Mouse (Mus musculus): ENCODE results near the gene Crygs. TPM values are rescaled to one million over a fixed set of nuclear protein-coding genes. Genes with fewer than 3 reads are reported as not detected.

The Crygs gene
- not detected for total RNA-seq (2021)
- long read RNA-seq, experiment 1, partial matches to known transcripts = 0 of 1 reads
- long read RNA-seq, experiment 1, other reads (novel, unspliced or antisense) = 1 of 1 reads
- long read RNA-seq, experiment 2 = 0 reads

DNA sequence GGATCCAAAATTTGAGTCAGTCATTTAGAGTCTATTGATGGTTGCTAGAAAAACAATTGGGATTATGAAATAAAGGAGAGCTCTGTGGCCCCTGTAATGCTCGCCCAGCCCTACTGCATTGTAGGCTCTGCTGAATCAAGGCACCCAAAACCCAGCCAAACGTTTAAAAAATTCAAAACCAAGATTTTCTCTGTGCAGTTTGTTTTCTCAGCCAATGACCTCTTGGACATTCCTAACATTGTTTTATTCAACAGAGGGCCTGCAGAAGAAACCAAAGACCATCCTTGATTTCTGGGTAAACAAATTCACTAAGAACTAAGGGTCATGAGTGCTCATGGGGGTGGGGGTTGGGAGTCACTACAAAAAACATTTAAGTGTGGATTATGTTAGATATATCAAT lies at the start of gene Crygs:
Crygs (minus strand) TSS at position 101 of the 400 bp plus-strand sequence.
- DNase-seq (ENCODE audit: low spot score in 2 of 2) = no peak

DNA sequence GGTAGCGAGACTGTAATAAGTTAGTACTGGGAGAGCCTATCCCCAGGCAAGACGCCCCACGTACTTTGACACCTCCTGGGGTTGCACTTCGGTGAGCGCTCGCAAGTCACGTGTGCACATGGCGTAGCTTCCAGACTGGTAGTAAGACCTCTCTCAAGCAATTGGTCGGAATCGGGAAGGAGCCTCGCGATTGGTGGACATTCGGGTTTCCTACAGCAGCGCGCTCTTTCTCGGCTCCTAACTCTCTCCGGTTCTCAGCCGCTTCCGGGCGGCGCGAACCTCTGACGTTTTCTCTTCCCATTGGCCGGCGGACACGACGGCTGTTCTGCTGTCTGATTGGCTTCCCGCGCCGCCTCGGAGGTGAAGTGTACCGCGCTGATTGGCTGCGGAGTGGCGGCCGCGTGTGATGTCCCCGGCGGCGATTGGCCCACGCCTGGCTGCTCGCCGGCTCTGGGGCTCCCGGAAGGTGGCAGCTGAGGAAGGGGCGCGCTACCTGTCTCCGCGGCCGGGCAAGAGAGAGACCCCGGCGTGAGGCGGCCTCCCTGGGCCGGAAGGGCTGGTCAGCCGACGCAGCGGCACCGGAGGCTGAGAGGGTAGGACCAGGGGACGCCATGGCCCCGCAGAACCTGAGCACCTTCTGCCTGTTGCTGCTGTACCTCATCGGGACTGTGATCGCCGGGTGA lies 46.2 kb upstream of the Crygs start, which contains the start of the genes Tbccd1 and Dnajb11:
Tbccd1 (minus strand) TSS at position 239 of the 683 bp plus-strand sequence.
Dnajb11 (plus strand) TSS at position 415 of the 683 bp plus-strand sequence.
- peak; percentile 98 to 100 for DNase-seq (ENCODE audit: low spot score in 2 of 2)

DNA sequence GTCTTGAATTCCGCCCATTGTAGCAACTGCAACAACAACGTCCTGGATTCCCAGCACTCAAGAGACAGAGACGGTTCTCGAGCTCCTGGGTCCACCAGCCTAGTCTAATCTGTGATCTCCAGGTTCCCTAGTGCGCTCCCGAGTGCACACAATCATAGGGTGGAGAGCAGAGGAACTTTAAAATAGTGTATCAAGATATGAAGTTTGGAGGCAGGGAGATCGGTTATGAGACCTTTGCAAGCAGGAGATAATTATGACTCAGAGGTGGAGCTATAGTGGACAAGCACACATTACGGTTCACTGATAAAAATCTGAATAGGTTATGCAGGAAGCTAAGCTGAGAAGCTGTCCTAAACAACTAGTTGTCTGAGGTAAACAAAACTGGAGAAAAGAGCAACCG lies 45.4 kb upstream of the Crygs start:
- no peak for DNase-seq (ENCODE audit: low spot score in 2 of 2)

DNA sequence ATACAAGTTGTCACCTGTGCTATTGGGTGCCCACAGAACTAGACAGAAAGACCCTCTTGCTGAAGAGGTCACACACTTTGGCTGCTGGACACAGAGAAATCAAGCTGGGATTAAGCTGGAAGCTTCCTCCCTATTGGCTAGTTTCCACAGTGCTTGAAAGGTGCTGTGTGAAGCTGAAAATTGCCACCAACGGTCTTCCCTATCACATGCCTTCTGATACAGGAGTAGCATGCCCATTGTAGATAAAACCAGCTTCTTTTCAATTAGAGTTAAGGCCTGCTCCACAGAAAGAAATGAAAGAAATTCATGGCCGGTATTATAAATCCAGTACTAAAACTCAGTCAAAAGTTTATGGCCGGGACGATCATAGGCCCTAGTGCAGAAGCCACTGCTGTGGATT lies 41.3 kb upstream of the Crygs start:
- no peak for DNase-seq (ENCODE audit: low spot score in 2 of 2)

DNA sequence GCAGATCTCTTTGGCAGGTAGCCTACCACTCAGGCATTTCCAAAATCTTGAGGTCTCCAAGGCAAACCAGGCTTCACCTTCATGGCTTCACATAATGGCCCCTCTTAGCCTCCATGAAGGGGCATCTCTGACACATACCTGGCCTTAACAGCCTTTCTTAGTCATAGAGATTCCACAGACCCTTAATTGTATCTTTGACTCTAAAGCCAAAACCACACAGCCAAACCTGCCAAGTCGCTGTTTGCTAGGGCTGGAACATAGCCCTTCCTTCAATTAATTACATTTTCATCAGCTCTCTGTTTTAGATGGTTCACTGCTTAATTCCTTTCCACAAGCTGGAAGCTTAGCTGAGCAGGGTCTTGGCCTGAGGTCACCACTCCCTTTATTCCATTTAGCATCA lies 37.0 kb upstream of the Crygs start:
- DNase-seq (ENCODE audit: low spot score in 2 of 2) = no peak

DNA sequence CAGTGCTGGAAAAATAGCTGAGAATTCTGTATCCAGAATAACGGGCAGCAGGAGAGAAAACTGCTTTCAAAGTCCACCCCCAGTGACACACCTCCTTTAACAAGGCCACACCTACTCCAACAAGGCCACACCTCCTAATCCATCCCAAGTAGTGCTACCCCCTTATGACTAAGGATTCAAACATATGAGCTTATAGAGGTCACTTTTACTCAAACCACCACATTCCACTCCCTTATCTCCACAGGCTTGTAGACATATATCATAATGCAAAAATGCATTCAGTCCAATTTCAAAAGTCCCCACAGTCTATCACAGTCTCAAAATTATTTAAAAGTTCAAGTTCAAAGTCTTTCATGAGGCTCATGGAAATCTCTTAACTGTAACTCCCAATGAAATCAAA lies 36.3 kb upstream of the Crygs start:
- no peak for DNase-seq (ENCODE audit: low spot score in 2 of 2)

DNA sequence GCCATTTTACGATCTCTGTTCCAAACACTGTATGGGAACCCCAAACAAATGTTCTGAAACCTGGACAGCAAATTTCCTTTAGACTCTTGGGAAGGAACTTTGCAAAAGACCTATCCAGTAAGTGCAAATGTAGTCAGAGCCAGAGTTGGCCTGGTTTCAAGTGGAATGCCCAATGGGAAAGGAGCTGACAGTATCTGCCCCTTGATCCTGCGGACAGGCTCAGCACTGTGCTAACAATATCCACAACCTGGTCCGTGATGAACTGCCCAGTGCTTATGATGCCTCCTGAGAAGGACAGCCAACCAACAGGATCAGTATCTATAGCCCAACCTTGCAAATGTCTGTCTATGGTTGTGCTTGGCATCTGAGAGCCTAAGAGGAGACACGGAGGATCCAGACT lies 34.1 kb upstream of the Crygs start:
- no peak for DNase-seq (ENCODE audit: low spot score in 2 of 2)

DNA sequence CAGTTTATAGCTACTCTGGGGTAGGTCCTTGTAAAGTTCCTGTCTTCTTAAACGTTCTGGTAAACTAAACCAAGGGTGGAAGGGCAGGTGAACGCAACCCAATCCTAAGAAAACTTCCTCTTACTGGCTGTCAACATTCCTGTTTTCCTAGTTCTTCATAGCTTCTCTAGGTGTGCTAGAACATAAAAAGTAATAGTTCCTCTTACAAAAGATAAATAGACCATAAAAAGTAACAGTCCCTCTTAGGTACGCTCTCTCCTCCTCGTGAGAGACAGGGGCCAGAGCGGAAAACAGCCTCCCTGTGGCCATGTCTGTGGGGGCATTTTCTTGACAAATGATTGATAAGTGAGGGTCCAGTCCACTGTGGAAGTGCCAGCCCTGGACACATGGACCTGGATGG lies 33.5 kb upstream of the Crygs start:
- no peak for DNase-seq (ENCODE audit: low spot score in 2 of 2)

DNA sequence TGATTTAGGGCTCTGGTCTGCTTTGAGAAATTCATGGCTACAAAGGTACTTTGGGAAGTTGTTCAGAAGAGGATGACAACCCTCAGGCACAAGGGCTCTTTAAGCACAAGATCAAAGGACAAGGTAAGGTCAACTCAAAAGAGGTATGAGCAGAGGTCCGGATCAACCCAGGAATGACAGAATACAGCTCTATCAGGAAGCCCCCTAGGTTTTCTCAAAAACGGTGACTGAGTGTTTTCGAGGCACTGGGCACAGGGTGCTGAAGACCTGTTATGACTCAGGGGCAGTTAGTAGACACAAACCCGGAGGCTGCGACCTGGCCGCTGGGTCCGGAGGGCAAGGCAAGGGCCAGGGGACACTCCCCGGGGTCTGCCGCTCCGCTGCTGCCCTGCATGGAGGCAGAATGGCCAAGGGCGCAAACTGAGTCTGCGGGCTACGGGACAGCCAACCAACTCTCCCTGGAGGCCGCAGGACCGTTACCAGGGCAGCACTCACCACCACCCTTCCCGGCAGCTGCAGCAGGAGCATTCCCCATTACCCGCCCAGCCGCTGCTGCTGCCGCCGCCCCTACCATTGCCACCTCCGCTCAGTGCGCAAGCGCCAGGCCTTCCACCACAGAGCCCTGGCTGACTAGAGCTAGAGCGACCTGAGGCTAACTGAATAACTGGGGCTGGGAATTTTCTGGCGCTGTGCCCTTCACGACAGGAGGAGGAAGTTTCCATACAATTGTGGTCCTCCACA lies 32.9 kb upstream of the Crygs start:
- peak; percentile 71 to 78 for DNase-seq (ENCODE audit: low spot score in 2 of 2)

DNA sequence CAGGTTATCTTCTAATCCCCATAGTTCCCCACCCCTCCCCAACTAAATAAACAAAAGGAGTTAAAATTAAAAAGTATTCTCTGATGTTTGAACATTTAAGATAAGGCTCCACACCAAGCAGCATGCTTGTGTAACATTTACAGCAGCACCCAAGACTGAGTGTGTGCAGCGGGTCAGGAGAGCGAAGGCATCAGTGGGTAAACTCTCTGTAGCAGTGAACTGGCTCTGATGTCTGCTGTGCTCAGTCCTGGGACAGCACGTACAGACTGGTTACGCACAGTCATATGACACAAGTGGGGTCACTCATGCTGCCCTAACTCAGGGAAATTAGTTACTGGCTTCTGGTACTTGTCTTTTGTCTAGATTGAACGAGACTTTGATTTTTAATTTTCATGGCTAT lies 31.5 kb upstream of the Crygs start:
- no peak for DNase-seq (ENCODE audit: low spot score in 2 of 2)

DNA sequence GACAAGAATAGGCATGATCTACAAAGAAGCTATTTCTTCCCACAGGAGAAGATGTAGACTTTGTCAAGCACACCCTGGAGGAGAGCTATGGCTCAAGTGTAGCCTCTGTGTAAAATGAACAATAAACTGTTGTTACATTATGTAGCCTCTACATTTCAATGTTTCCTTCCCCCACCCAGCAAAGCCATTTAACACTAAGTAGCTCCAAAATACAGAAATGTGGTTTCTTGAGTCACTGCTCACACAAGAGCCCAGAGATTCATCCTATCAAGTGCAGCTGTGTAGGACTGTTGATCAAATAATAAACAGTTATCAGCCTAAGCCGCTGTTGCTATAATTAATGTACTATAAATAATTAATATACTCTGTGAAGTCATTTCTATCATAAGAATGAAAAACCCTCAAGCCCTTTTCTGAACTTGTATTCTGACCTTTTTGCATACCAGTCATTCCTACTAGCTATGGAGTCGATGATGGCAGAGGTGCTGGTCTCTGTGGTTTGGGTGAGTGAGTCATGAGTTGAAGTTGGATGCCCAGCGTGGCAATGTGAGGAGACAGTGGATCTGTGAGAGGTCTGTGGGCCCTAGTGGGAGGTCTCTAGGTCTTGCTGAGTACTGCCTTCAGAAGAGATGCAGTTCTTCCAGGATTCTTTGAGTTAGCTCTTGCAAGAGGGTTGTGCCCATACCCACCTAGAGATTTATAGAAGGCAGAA lies 27.9 kb upstream of the Crygs start:
- DNase-seq (ENCODE audit: low spot score in 2 of 2) = no peak

DNA sequence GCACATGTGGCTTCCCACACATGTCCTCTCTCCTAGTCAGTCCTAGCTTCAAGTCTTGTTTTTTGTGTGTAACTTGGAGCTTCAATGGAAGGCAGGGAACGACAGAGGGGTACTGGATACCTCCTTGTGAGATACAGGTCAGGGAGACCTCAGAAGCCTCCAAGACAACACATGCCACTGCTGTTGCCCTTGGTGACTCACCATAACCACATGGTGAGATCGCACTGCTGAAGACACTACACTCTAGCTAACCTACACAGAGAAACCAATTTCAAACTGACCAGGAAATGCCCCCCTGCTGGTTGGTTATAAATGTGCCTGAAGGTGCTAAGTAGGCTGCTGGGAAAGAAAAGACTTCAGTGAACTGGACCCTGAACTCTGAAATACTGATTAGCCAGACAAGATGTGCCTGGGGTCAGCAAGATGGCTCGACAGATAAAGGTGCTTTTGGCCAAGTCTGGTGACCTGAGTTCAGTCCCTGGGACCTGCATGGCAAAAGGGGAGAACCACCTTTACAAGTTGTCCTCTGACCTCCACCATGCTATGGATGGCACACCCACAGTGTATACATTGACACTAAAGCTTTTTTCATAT lies 21.7 kb upstream of the Crygs start:
- no peak for DNase-seq (ENCODE audit: low spot score in 2 of 2)

DNA sequence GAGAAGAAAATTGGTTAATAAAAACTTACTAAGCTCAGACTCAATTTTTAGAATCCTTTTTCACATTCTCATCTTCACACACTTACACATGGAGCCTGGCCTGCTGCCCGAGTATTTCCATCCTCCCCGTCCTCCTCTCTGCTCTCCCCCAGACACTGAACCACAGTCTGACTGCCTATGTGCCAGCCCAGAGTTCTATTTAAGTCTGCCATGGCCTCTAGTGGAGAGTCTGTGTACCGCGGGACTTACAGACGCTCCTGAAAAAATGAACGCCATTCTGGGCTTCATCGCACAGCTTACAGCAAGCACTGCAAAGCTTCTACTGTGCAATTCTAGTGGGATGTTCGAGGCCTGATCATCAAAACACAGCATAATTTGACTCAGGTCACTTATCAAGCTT lies 9.4 kb upstream of the Crygs start:
- DNase-seq (ENCODE audit: low spot score in 2 of 2) = no peak

DNA sequence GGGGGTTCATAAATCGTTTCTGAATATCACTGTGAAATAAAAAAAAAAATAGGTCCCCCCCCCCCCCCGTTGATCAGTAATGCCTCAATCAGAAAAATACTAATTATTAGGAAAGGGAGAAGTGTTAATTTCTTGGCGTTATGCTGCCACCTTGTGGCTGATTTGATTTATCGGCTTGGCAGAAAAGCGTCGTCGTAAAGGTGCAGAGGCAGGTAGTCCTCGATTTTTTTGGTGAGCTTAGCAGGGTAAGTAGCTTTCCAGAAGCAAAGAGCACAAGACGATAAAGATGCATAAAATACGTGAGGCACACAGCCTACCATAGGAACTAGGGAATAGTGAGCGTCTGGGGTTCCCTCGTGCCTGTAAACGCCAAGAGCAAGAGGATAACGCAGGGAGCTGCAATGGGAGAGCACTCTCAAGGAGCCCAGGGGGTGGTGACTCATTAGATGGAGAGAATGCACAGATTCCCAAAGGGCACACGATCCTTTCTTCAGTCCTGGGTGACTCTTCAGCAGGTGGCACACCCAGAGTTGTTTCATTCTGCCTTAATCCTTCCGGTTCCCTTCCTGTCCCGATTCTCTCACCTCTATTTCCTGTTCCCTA lies 3.8 kb downstream of the Crygs start:
- peak; percentile 65 to 69 for DNase-seq (ENCODE audit: low spot score in 2 of 2)

DNA sequence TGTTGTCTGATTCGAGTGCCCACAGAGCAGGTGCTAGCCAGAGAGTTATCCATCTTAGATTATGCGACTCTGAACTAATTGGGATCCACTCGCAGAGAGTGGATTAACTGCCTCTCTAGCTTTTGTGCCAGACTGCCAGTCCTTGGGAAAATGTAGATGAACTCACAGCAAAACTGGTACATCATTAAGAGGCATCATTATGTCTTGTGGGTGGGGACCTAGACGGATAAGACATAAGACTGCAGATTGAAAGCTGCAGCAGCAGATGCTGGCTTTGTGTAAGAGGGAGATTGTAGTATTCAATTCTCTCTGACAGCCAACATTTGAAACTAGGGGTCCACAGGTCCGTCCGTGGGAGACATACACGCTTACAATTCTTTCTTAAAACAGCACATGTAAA lies 8.6 kb downstream of the Crygs start:
- DNase-seq (ENCODE audit: low spot score in 2 of 2) = no peak

DNA sequence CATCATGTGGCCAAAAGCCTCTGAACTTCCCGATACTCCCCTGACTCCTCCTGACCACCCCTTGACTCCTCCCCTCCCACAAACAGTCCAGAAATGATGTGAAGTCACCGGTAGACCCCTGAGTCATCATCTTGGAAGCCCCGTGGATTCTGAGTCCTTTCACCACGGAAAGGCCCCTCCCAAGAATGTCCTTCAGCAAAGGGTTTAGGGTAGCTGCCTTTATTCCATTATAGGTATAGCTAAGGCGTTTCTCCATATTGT lies 10.6 kb downstream of the Crygs start:
- no peak for DNase-seq (ENCODE audit: low spot score in 2 of 2)

DNA sequence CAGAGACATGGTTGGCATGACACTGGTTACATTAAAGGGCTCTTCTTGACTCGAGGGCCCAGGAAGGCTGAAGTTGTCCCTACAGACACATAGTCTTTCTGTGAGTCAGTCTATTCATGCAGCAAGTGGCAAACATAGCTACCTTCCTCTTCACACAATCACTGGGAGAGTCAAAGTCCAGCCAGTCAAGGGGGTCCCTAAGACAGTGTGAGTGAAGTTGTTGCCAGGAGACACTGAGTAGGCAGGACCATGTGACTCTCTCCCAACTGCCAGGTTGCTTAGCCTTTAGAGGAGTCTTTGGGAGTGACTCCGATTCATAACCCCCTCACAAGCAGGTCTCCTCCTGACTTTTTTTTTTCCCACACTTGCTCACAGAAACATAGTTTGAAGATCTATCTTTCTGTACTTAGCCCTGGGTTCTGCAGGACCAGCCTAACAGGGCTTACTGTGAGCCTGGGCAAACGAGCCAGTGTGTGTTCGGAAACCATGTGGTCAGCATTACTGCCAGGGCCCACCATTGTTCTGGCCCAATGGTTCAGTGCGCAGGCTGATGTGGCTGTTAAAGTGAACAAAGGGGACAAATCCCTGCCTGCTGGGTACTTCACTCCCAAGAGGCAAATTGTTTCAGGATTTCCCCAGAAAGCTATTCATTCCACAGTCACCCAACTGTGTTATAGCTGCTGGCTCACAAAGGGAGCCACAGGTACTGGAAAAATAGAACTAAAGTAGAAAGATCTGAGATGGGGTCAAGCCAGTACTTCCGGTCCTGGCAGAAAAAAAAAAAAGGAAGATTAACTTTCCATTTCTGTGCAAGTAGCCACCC lies 11.1 kb downstream of the Crygs start:
- DNase-seq (ENCODE audit: low spot score in 2 of 2) = no peak

DNA sequence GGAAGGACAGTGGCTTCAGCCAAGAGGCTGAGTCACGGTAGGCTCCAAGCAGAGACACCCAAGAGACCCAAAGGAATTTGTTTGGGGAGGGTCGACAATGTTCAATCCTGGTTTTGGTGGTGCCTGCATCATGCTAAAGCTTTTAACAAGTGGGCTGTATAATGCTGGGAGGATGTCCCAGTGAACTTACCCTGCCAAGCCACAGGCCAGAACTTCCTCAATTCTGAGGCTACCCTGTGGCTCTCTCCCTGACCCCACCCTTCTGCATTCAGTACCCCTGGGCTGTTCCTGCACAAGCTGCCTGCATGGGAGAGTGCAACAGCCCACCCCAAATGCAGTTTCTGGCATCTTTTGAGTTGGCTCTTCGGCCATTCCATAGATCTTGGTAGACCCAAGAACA lies 12.9 kb downstream of the Crygs start:
- DNase-seq (ENCODE audit: low spot score in 2 of 2) = no peak

DNA sequence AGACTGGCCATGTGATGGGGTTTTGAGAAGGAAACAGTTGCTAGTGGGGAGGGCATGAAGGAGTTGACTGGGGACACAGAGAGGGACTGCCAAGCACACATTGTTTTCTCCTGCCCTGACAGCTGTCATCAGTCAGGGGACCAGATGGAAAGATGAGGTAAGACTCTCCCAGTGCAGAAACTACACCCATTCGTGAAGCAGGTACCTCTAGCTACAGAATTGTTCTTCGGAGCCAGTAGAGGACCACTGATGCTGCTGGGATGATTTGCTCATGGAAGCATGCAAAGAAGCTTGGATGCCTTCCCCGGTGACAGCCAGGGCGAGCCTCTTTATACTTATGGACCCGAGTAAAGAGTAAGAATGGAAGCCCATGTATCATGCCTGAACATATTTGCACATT lies 13.9 kb downstream of the Crygs start:
- DNase-seq (ENCODE audit: low spot score in 2 of 2) = peak; percentile 51 to 70

DNA sequence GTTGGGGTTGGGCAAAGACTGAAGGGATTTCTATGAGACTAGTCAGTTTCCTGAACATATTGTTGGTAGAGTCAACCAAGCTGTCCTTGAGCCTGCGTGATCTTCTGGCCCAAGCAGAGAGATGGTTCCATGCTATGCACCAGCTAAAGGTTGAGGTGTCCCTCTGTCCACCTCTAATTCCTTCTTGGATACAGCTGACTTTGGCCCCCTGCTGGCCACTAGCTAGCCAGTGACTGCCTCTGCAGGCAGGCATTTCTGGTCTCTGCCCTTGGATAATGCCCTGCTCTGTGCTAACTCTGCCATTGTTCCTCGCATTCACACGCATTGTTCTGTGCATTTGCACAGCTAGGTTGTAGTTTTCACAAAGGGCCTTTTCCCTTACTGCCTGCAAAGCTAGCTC lies 15.9 kb downstream of the Crygs start:
- DNase-seq (ENCODE audit: low spot score in 2 of 2) = no peak

DNA sequence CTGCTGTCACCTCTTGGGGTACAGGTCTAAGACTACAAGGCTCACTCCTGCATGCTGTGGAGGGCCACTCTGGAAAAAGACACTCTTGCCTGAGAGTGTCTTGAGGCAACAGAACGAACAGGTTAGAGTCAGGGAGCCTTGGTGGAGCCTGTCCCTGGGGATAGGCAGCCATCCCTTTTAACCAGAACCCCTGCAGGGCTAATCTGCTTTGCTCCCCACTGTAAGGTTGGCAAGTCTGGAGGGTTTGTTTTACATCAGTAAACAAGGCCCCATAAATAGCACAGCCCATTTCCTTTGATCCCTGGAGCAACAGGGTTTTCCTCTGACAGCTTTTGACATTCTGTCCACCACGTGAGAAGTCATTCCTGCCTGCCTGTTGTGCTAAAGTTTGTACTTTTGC lies 20.1 kb downstream of the Crygs start:
- no peak for DNase-seq (ENCODE audit: low spot score in 2 of 2)
